Mouse (Mus musculus): ENCODE data around the gene Hoxb9. TPM values are rescaled to one million over a fixed set of nuclear protein-coding genes. Genes with fewer than 3 reads are reported as not detected.
A peak's percentile ranks its signal among the peaks of the same experiment; 100 is the strongest.

The Hoxb9 gene
- polyA plus RNA-seq (2015; fragmentation: Nextera tagmentation; extraction: Ambion mirVana) = 22.3 and 27.2 TPM in 2 replicates

- no peaks in the 10 kb centered on the region for H3K9me3 ChIP-seq (replicated peaks)
- peak within 1 kb of the TSS; percentile 72 for H3K4me3 ChIP-seq (replicated peaks)
- peak within 1 kb of the TSS; percentile 89 for H3K9ac ChIP-seq
- WGBS = under 1% methylated on average over 40 of the region's 40 CpGs
- peaks cover 13% of the 10 kb centered on the region for H3K36me3 ChIP-seq
- ATAC-seq (replicated peaks; ENCODE audit: low FRiP score) = peak; percentile 75
- peaks cover 87% of the 10 kb centered on the region for H3K4me1 ChIP-seq
- peak within 1 kb of the TSS; percentile 96 for H3K4me2 ChIP-seq
- H3K27me3 ChIP-seq = peaks cover 23% of the 10 kb centered on the region
- H3K27ac ChIP-seq = peak within 1 kb of the TSS; percentile 98
Observed at GRCm38 (mm10) chr11:96270996-96271540, at the start of gene Hoxb9. Gene Hoxb9 (plus strand): TSS chr11:96271457.

- H3K9me3 ChIP-seq (replicated peaks) = no peaks in the 10 kb centered on the region
- no peak for ATAC-seq (replicated peaks; ENCODE audit: low FRiP score)
- no peaks in the 10 kb centered on the region for H3K36me3 ChIP-seq
- H3K4me2 ChIP-seq = no peak overlapping the region
- H3K4me1 ChIP-seq = no peaks in the 10 kb centered on the region
- WGBS = 36% methylated on average over 2 of the region's 2 CpGs
- H3K4me3 ChIP-seq (replicated peaks) = no peak overlapping the region
- peaks cover 3% of the 10 kb centered on the region; the same call in 1 of the 2 replicates for H3K27me3 ChIP-seq
- H3K9ac ChIP-seq = no peak overlapping the region
- no peak overlapping the region for H3K27ac ChIP-seq
Observed at GRCm38 (mm10) chr11:96223813-96224212, 47.4 kb upstream of the Hoxb9 start.

GRCm38 (mm10) chr11:96227676-96228075 lies 43.6 kb upstream of the Hoxb9 start:
- Histone ChIP-seq H3K27me3 (peaks cover 16% of the 10 kb centered on the region; the same call in 1 of the 2 replicates), H3K9me3 (replicated peaks) (no peaks in the 10 kb centered on the region), H3K4me2 (no peak overlapping the region), H3K27ac (no peak overlapping the region), H3K4me3 (replicated peaks) (no peak overlapping the region), H3K4me1 (no peaks in the 10 kb centered on the region), H3K9ac (no peak overlapping the region), H3K36me3 (no peaks in the 10 kb centered on the region)
- 81% methylated on average over 9 of the region's 9 CpGs for WGBS
- ATAC-seq (replicated peaks; ENCODE audit: low FRiP score) = no peak

- Histone ChIP-seq H3K4me1 (no peaks in the 10 kb centered on the region), H3K27me3 (peaks cover 48% of the 10 kb centered on the region), H3K9ac (no peak overlapping the region), H3K4me2 (no peak overlapping the region), H3K27ac (no peak overlapping the region), H3K9me3 (replicated peaks) (no peaks in the 10 kb centered on the region), H3K36me3 (no peaks in the 10 kb centered on the region), H3K4me3 (replicated peaks) (no peak overlapping the region)
- under 1% methylated on average over 12 of the region's 12 CpGs for WGBS
- no peak for ATAC-seq (replicated peaks; ENCODE audit: low FRiP score)
Observed at GRCm38 (mm10) chr11:96234906-96235305, 36.4 kb upstream of the Hoxb9 start.

GRCm38 (mm10) chr11:96240211-96240610 lies 31.0 kb upstream of the Hoxb9 start:
- no peak for ATAC-seq (replicated peaks; ENCODE audit: low FRiP score)
- Histone ChIP-seq H3K27me3 (peaks cover 16% of the 10 kb centered on the region), H3K9me3 (replicated peaks) (no peaks in the 10 kb centered on the region), H3K4me1 (0 out of 2 replicates have a peak, but pooled peaks cover 2% of the 10 kb centered on the region), H3K36me3 (no peaks in the 10 kb centered on the region), H3K27ac (no peak overlapping the region), H3K9ac (no peak overlapping the region), H3K4me3 (replicated peaks) (no peak overlapping the region), H3K4me2 (peak overlapping the region; percentile 22; the same call in 1 of the 2 replicates)
- WGBS = under 1% methylated on average over 7 of the region's 7 CpGs

- peak overlapping the region; percentile 88 for H3K9ac ChIP-seq
- peak overlapping the region; percentile 80 for H3K4me3 ChIP-seq (replicated peaks)
- H3K36me3 ChIP-seq = no peaks in the 10 kb centered on the region
- H3K27ac ChIP-seq = peak overlapping the region; percentile 95
- H3K27me3 ChIP-seq = 0 out of 2 replicates have a peak, but pooled peaks cover 2% of the 10 kb centered on the region
- H3K4me2 ChIP-seq = peak overlapping the region; percentile 67
- 0% methylated on average over 14 of the region's 14 CpGs for WGBS
- peaks cover 46% of the 10 kb centered on the region for H3K4me1 ChIP-seq
- no peaks in the 10 kb centered on the region for H3K9me3 ChIP-seq (replicated peaks)
- ATAC-seq (replicated peaks; ENCODE audit: low FRiP score) = peak; percentile 87
Observed at GRCm38 (mm10) chr11:96250901-96251300, 20.4 kb upstream of the Hoxb9 start.

- peak overlapping the region; percentile 88 for H3K9ac ChIP-seq
- H3K4me3 ChIP-seq (replicated peaks) = peak overlapping the region; percentile 80
- WGBS = 1% methylated on average over 46 of the region's 46 CpGs
- peaks cover 52% of the 10 kb centered on the region for H3K4me1 ChIP-seq
- H3K9me3 ChIP-seq (replicated peaks) = no peaks in the 10 kb centered on the region
- peak; percentile 57 for ATAC-seq (replicated peaks; ENCODE audit: low FRiP score)
- peak overlapping the region; percentile 95 for H3K27ac ChIP-seq
- peak overlapping the region; percentile 67 for H3K4me2 ChIP-seq
- no peaks in the 10 kb centered on the region for H3K36me3 ChIP-seq
- H3K27me3 ChIP-seq = 0 out of 2 replicates have a peak, but pooled peaks cover 3% of the 10 kb centered on the region
Observed at GRCm38 (mm10) chr11:96251480-96252031, 19.7 kb upstream of the Hoxb9 start.

GRCm38 (mm10) chr11:96252541-96253120 lies 18.6 kb upstream of the Hoxb9 start:
- H3K4me2 ChIP-seq = peak overlapping the region; percentile 67
- H3K36me3 ChIP-seq = no peaks in the 10 kb centered on the region
- H3K4me1 ChIP-seq = peaks cover 62% of the 10 kb centered on the region
- no peak for ATAC-seq (replicated peaks; ENCODE audit: low FRiP score)
- peak overlapping the region; percentile 95 for H3K27ac ChIP-seq
- H3K27me3 ChIP-seq = 0 out of 2 replicates have a peak, but pooled peaks cover 3% of the 10 kb centered on the region
- peak overlapping the region; percentile 88 for H3K9ac ChIP-seq
- H3K9me3 ChIP-seq (replicated peaks) = no peaks in the 10 kb centered on the region
- H3K4me3 ChIP-seq (replicated peaks) = peak overlapping the region; percentile 80
- 5% methylated on average over 12 of the region's 12 CpGs for WGBS

GRCm38 (mm10) chr11:96254221-96254620 lies 17.0 kb upstream of the Hoxb9 start:
- ATAC-seq (replicated peaks; ENCODE audit: low FRiP score) = no peak
- no peaks in the 10 kb centered on the region for H3K36me3 ChIP-seq
- H3K9ac ChIP-seq = peak overlapping the region; percentile 88
- 0 out of 2 replicates have a peak, but pooled peaks cover 3% of the 10 kb centered on the region for H3K27me3 ChIP-seq
- no peaks in the 10 kb centered on the region for H3K9me3 ChIP-seq (replicated peaks)
- peaks cover 78% of the 10 kb centered on the region for H3K4me1 ChIP-seq
- H3K27ac ChIP-seq = peak overlapping the region; percentile 95
- peak overlapping the region; percentile 80 for H3K4me3 ChIP-seq (replicated peaks)
- 2% methylated on average over 11 of the region's 11 CpGs for WGBS
- H3K4me2 ChIP-seq = peak overlapping the region; percentile 67

- H3K4me2 ChIP-seq = peak overlapping the region; percentile 67
- ATAC-seq (replicated peaks; ENCODE audit: low FRiP score) = no peak
- H3K27me3 ChIP-seq = 0 out of 2 replicates have a peak, but pooled peaks cover 3% of the 10 kb centered on the region
- peak overlapping the region; percentile 39 for H3K9ac ChIP-seq
- H3K36me3 ChIP-seq = no peaks in the 10 kb centered on the region
- H3K4me3 ChIP-seq (replicated peaks) = peak overlapping the region; percentile 80
- 6% methylated on average over 39 of the region's 39 CpGs for WGBS
- peaks cover 86% of the 10 kb centered on the region for H3K4me1 ChIP-seq
- H3K27ac ChIP-seq = peak overlapping the region; percentile 95
- no peaks in the 10 kb centered on the region for H3K9me3 ChIP-seq (replicated peaks)
Observed at GRCm38 (mm10) chr11:96255111-96255995, 15.9 kb upstream of the Hoxb9 start.

- no peak for ATAC-seq (replicated peaks; ENCODE audit: low FRiP score)
- Histone ChIP-seq H3K27me3 (0 out of 2 replicates have a peak, but pooled peaks cover 3% of the 10 kb centered on the region), H3K27ac (peak overlapping the region; percentile 95), H3K4me3 (replicated peaks) (peak overlapping the region; percentile 80), H3K36me3 (no peaks in the 10 kb centered on the region), H3K9me3 (replicated peaks) (no peaks in the 10 kb centered on the region), H3K4me1 (peaks cover 86% of the 10 kb centered on the region), H3K9ac (0 out of 2 replicates have a peak overlapping the region, but pooled peaks have one; percentile 12), H3K4me2 (peak overlapping the region; percentile 67)
- WGBS = 22% methylated on average over 14 of the region's 14 CpGs
Observed at GRCm38 (mm10) chr11:96255996-96256445, 15.2 kb upstream of the Hoxb9 start.

All from kidney, embryonic 15.5 days (tissue).